Mouse (Mus musculus): ENCODE measurements around the gene C030005K15Rik. TPM values are rescaled to one million over a fixed set of nuclear protein-coding genes. Genes with fewer than 3 reads are reported as not detected.

Gene C030005K15Rik
- polyA plus RNA-seq, 1 experiment from 2014 or later: not detected

- no peak for DNase-seq (ENCODE audit: low spot score)
- ATAC-seq (replicated peaks; ENCODE audit: low FRiP score): no peak
- Histone ChIP-seq H3K4me2 (ENCODE audit: low read depth, low read length, severe bottlenecking) (no peak overlapping the region), H3K27me3 (ENCODE audit: control insufficient read depth, insufficient read depth, low read length) (no peaks in the 10 kb centered on the region), H3K4me3 (ENCODE audit: low read depth, low read length) (no peak overlapping the region), H3K4me1 (replicated peaks; ENCODE audit: control insufficient read depth, insufficient read depth, low read length) (no peaks in the 10 kb centered on the region), H3K27ac (ENCODE audit: low read depth, low read length) (no peak overlapping the region), H3K9me3 (ENCODE audit: control insufficient read depth, low read length) (no peaks in the 10 kb centered on the region), H3K36me3 (ENCODE audit: control insufficient read depth, insufficient read depth, low read length) (no peaks in the 10 kb centered on the region), H3K9ac (ENCODE audit: low read length) (no peak overlapping the region)
- 86% methylated on average over 3 of the region's 3 CpGs for WGBS
Observed at GRCm38 (mm10) chr10:97715289-97715906, 11.2 kb downstream of the C030005K15Rik start.

GRCm38 (mm10) chr10:97714584-97714983 lies 12.0 kb downstream of the C030005K15Rik start:
- 68% methylated on average over 4 of the region's 4 CpGs for WGBS
- Histone ChIP-seq H3K27me3 (ENCODE audit: control insufficient read depth, insufficient read depth, low read length) (no peaks in the 10 kb centered on the region), H3K4me1 (replicated peaks; ENCODE audit: control insufficient read depth, insufficient read depth, low read length) (no peaks in the 10 kb centered on the region), H3K27ac (ENCODE audit: low read depth, low read length) (no peak overlapping the region), H3K9ac (ENCODE audit: low read length) (no peak overlapping the region), H3K9me3 (ENCODE audit: control insufficient read depth, low read length) (no peaks in the 10 kb centered on the region), H3K4me3 (ENCODE audit: low read depth, low read length) (no peak overlapping the region), H3K4me2 (ENCODE audit: low read depth, low read length, severe bottlenecking) (no peak overlapping the region), H3K36me3 (ENCODE audit: control insufficient read depth, insufficient read depth, low read length) (no peaks in the 10 kb centered on the region)
- ATAC-seq (replicated peaks; ENCODE audit: low FRiP score) (no peak), DNase-seq (ENCODE audit: low spot score) (no peak)

GRCm38 (mm10) chr10:97712687-97713086 lies 13.9 kb downstream of the C030005K15Rik start:
- Histone ChIP-seq H3K4me3 (ENCODE audit: low read depth, low read length) (no peak overlapping the region), H3K27me3 (ENCODE audit: control insufficient read depth, insufficient read depth, low read length) (no peaks in the 10 kb centered on the region), H3K36me3 (ENCODE audit: control insufficient read depth, insufficient read depth, low read length) (no peaks in the 10 kb centered on the region), H3K4me1 (replicated peaks; ENCODE audit: control insufficient read depth, insufficient read depth, low read length) (no peaks in the 10 kb centered on the region), H3K9ac (ENCODE audit: low read length) (no peak overlapping the region), H3K27ac (ENCODE audit: low read depth, low read length) (no peak overlapping the region), H3K4me2 (ENCODE audit: low read depth, low read length, severe bottlenecking) (no peak overlapping the region), H3K9me3 (ENCODE audit: control insufficient read depth, low read length) (no peaks in the 10 kb centered on the region)
- DNase-seq (ENCODE audit: low spot score) (peak; percentile 66), ATAC-seq (replicated peaks; ENCODE audit: low FRiP score) (peak; percentile 64; the same call in 1 of the 2 replicates)
- WGBS: 4% methylated on average over 5 of the region's 5 CpGs

- Histone ChIP-seq H3K4me2 (ENCODE audit: low read depth, low read length, severe bottlenecking) (no peak overlapping the region), H3K27me3 (ENCODE audit: control insufficient read depth, insufficient read depth, low read length) (no peaks in the 10 kb centered on the region), H3K4me1 (replicated peaks; ENCODE audit: control insufficient read depth, insufficient read depth, low read length) (no peaks in the 10 kb centered on the region), H3K9ac (ENCODE audit: low read length) (no peak overlapping the region), H3K36me3 (ENCODE audit: control insufficient read depth, insufficient read depth, low read length) (no peaks in the 10 kb centered on the region), H3K27ac (ENCODE audit: low read depth, low read length) (no peak overlapping the region), H3K9me3 (ENCODE audit: control insufficient read depth, low read length) (no peaks in the 10 kb centered on the region), H3K4me3 (ENCODE audit: low read depth, low read length) (no peak overlapping the region)
- 51% methylated on average over 1 of the region's 1 CpGs for WGBS
- ATAC-seq (replicated peaks; ENCODE audit: low FRiP score) (0 out of 2 replicates have a peak, but pooled peaks have one; percentile 64), DNase-seq (ENCODE audit: low spot score) (no peak)
Observed at GRCm38 (mm10) chr10:97704562-97704961, 22.0 kb downstream of the C030005K15Rik start.

- Histone ChIP-seq H3K27me3 (ENCODE audit: control insufficient read depth, insufficient read depth, low read length) (no peaks in the 10 kb centered on the region), H3K4me1 (replicated peaks; ENCODE audit: control insufficient read depth, insufficient read depth, low read length) (no peaks in the 10 kb centered on the region), H3K9ac (ENCODE audit: low read length) (no peak overlapping the region), H3K4me2 (ENCODE audit: low read depth, low read length, severe bottlenecking) (no peak overlapping the region), H3K36me3 (ENCODE audit: control insufficient read depth, insufficient read depth, low read length) (no peaks in the 10 kb centered on the region), H3K4me3 (ENCODE audit: low read depth, low read length) (no peak overlapping the region), H3K9me3 (ENCODE audit: control insufficient read depth, low read length) (no peaks in the 10 kb centered on the region), H3K27ac (ENCODE audit: low read depth, low read length) (no peak overlapping the region)
- ATAC-seq (replicated peaks; ENCODE audit: low FRiP score) (no peak), DNase-seq (ENCODE audit: low spot score) (no peak)
Observed at GRCm38 (mm10) chr10:97702321-97702720, 24.2 kb downstream of the C030005K15Rik start.

GRCm38 (mm10) chr10:97693398-97694135 lies 33.0 kb downstream of the C030005K15Rik start:
- no peak overlapping the region for H3K9ac ChIP-seq (ENCODE audit: low read length)
- no peaks in the 10 kb centered on the region for H3K9me3 ChIP-seq (ENCODE audit: control insufficient read depth, low read length)
- no peak overlapping the region for H3K4me3 ChIP-seq (ENCODE audit: low read depth, low read length)
- H3K36me3 ChIP-seq (ENCODE audit: control insufficient read depth, insufficient read depth, low read length): no peaks in the 10 kb centered on the region
- no peak for ATAC-seq (replicated peaks; ENCODE audit: low FRiP score)
- DNase-seq (ENCODE audit: low spot score): no peak
- no peaks in the 10 kb centered on the region for H3K27me3 ChIP-seq (ENCODE audit: control insufficient read depth, insufficient read depth, low read length)
- no peaks in the 10 kb centered on the region for H3K4me1 ChIP-seq (replicated peaks; ENCODE audit: control insufficient read depth, insufficient read depth, low read length)
- H3K27ac ChIP-seq (ENCODE audit: low read depth, low read length): no peak overlapping the region
- 90% methylated on average over 37 of the region's 37 CpGs for WGBS
- H3K4me2 ChIP-seq (ENCODE audit: low read depth, low read length, severe bottlenecking): no peak overlapping the region

GRCm38 (mm10) chr10:97692913-97693312 lies 33.6 kb downstream of the C030005K15Rik start, which contains the start of gene Ccer1:
Ccer1 (plus strand) TSS chr10:97693059.
- Histone ChIP-seq H3K27ac (ENCODE audit: low read depth, low read length) (no peak within 1 kb of the TSS), H3K4me1 (replicated peaks; ENCODE audit: control insufficient read depth, insufficient read depth, low read length) (no peaks in the 10 kb centered on the region), H3K27me3 (ENCODE audit: control insufficient read depth, insufficient read depth, low read length) (no peaks in the 10 kb centered on the region), H3K36me3 (ENCODE audit: control insufficient read depth, insufficient read depth, low read length) (no peaks in the 10 kb centered on the region), H3K9me3 (ENCODE audit: control insufficient read depth, low read length) (no peaks in the 10 kb centered on the region), H3K9ac (ENCODE audit: low read length) (no peak within 1 kb of the TSS), H3K4me3 (ENCODE audit: low read depth, low read length) (no peak within 1 kb of the TSS), H3K4me2 (ENCODE audit: low read depth, low read length, severe bottlenecking) (no peak within 1 kb of the TSS)
- DNase-seq (ENCODE audit: low spot score): no peak
- ATAC-seq (replicated peaks; ENCODE audit: low FRiP score): no peak
- WGBS: 79% methylated on average over 20 of the region's 20 CpGs

GRCm38 (mm10) chr10:97689425-97689824 lies 37.1 kb downstream of the C030005K15Rik start:
- Histone ChIP-seq H3K4me1 (replicated peaks; ENCODE audit: control insufficient read depth, insufficient read depth, low read length) (no peaks in the 10 kb centered on the region), H3K9me3 (ENCODE audit: control insufficient read depth, low read length) (no peaks in the 10 kb centered on the region), H3K36me3 (ENCODE audit: control insufficient read depth, insufficient read depth, low read length) (no peaks in the 10 kb centered on the region), H3K4me2 (ENCODE audit: low read depth, low read length, severe bottlenecking) (no peak overlapping the region), H3K4me3 (ENCODE audit: low read depth, low read length) (no peak overlapping the region), H3K27me3 (ENCODE audit: control insufficient read depth, insufficient read depth, low read length) (no peaks in the 10 kb centered on the region), H3K9ac (ENCODE audit: low read length) (no peak overlapping the region), H3K27ac (ENCODE audit: low read depth, low read length) (no peak overlapping the region)
- 84% methylated on average over 3 of the region's 3 CpGs for WGBS
- no peak for ATAC-seq (replicated peaks; ENCODE audit: low FRiP score)
- no peak for DNase-seq (ENCODE audit: low spot score)

- Histone ChIP-seq H3K9me3 (ENCODE audit: control insufficient read depth, low read length) (no peaks in the 10 kb centered on the region), H3K4me2 (ENCODE audit: low read depth, low read length, severe bottlenecking) (no peak overlapping the region), H3K27me3 (ENCODE audit: control insufficient read depth, insufficient read depth, low read length) (no peaks in the 10 kb centered on the region), H3K9ac (ENCODE audit: low read length) (no peak overlapping the region), H3K4me3 (ENCODE audit: low read depth, low read length) (no peak overlapping the region), H3K27ac (ENCODE audit: low read depth, low read length) (no peak overlapping the region), H3K36me3 (ENCODE audit: control insufficient read depth, insufficient read depth, low read length) (no peaks in the 10 kb centered on the region), H3K4me1 (replicated peaks; ENCODE audit: control insufficient read depth, insufficient read depth, low read length) (no peaks in the 10 kb centered on the region)
- ATAC-seq (replicated peaks; ENCODE audit: low FRiP score) (no peak), DNase-seq (ENCODE audit: low spot score) (no peak)
- 84% methylated on average over 1 of the region's 1 CpGs for WGBS
Observed at GRCm38 (mm10) chr10:97687198-97687597, 39.4 kb downstream of the C030005K15Rik start.

All from forebrain, embryonic 11.5 days (tissue).